Mouse (Mus musculus) brain, embryonic 14.5 days (tissue): Measurements from ENCODE around the gene Rnf6.

Source experiments
- CTCF ChIP-seq: fragments of 200-500 bp; IDR thresholded peaks from 2 replicates; pipeline ENCODE4 v1.5.1; 2012; ENCODE audit warnings: inconsistent platforms, mild to moderate bottlenecking, moderate library complexity, borderline replicate concordance; ENCODE audit not compliant: insufficient read depth, insufficient read length; ENCODE audit errors: extremely low read depth
- POLR2A ChIP-seq: fragments of 200-500 bp; IDR thresholded peaks from 2 replicates; pipeline ENCODE4 v1.6.1; 2012; ENCODE audit warnings: mild to moderate bottlenecking, inconsistent platforms, borderline replicate concordance; ENCODE audit not compliant: poor library complexity, insufficient read depth, insufficient read length, severe bottlenecking; ENCODE audit errors: extremely low read depth

- TF ChIP-seq CTCF (no peak), POLR2A (no peak)
These were observed 16.9 kb upstream of the Rnf6 start for GRCm38 (mm10) chr5:146238274-146238673.
